Mouse (Mus musculus) embryonic facial prominence, embryonic 14.5 days (tissue): ENCODE results near the gene Foxo4. TPM values are rescaled to one million over a fixed set of nuclear protein-coding genes. Genes with fewer than 3 reads are reported as not detected.
A peak's percentile ranks its signal among the peaks of the same experiment; 100 is the strongest.

Experiments
- ATAC-seq: fragments of 200-750 bp; cut with Nextera tagmentation; 2 replicates; pipeline ENCODE4 v1.8.0; 2017; ENCODE audit warnings: low read depth, moderate number of reproducible peaks, moderate TSS enrichment
- DNase-seq: peaks from one replicate; pipeline ENCODE4 v3.0.0-alpha.2; 2015; ENCODE audit warnings: low spot score
- H3K27ac ChIP-seq: fragments of 300-500 bp; sonication (generic); replicated peaks from 2 replicates; pipeline ENCODE4 v1.5.1; 2014; ENCODE audit warnings: low read depth, mild to moderate bottlenecking, low read length, moderate library complexity
- H3K27me3 ChIP-seq: fragments of 300-500 bp; sonication (generic); replicated peaks from 2 replicates; pipeline ENCODE4 v1.6.1; 2014; ENCODE audit warnings: low read length; ENCODE audit not compliant: control insufficient read depth, insufficient read depth
- H3K36me3 ChIP-seq: fragments of 300-500 bp; sonication (generic); 2 replicates; pipeline ENCODE4 v1.6.1; 2014; ENCODE audit warnings: low read length, mixed read lengths; ENCODE audit not compliant: control insufficient read depth, insufficient read depth
- H3K4me1 ChIP-seq: fragments of 300-500 bp; sonication (generic); 2 replicates; pipeline ENCODE4 v1.6.1; 2014; ENCODE audit warnings: antibody characterized with exemption, low read length; ENCODE audit not compliant: control insufficient read depth, insufficient read depth
- H3K4me2 ChIP-seq: fragments of 300-500 bp; sonication (generic); 2 replicates; pipeline ENCODE4 v1.6.1; 2014; ENCODE audit warnings: low read depth, mild to moderate bottlenecking, low read length, moderate library complexity, mixed read lengths
- H3K4me3 ChIP-seq: fragments of 300-500 bp; sonication (generic); 2 replicates; pipeline ENCODE4 v1.5.1; 2014; ENCODE audit warnings: low read depth, mild to moderate bottlenecking, low read length
- H3K9ac ChIP-seq: fragments of 300-500 bp; sonication (generic); 2 replicates; pipeline ENCODE4 v1.6.1; 2014; ENCODE audit warnings: low read depth, mild to moderate bottlenecking, low read length, moderate library complexity, mixed read lengths
- H3K9me3 ChIP-seq: fragments of 300-500 bp; sonication (generic); 2 replicates; pipeline ENCODE4 v1.6.1; 2016; ENCODE audit warnings: low read length; ENCODE audit not compliant: control insufficient read depth
- WGBS: fragments of 180-500 bp; shearing (Covaris S2); extraction: QIAGEN DNeasy Blood & Tissue Kit; methylation state at CpG from one replicate; pipeline ENCODE4 v1.1.7; 2014; 5-methylcytosine and 5-hydroxymethylcytosine counted together
- polyA plus RNA-seq: library from polyadenylated mRNA; unstranded; fragments of >200 nt; fragmentation: Nextera tagmentation; extraction: Ambion mirVana; gene quantifications from 2 replicates; pipeline ENCODE4 v1.2.1, GENCODE M21; 2014

Gene Foxo4
- polyA plus RNA-seq, 1 experiment from 2014 or later, result 4.6 TPM

DNA sequence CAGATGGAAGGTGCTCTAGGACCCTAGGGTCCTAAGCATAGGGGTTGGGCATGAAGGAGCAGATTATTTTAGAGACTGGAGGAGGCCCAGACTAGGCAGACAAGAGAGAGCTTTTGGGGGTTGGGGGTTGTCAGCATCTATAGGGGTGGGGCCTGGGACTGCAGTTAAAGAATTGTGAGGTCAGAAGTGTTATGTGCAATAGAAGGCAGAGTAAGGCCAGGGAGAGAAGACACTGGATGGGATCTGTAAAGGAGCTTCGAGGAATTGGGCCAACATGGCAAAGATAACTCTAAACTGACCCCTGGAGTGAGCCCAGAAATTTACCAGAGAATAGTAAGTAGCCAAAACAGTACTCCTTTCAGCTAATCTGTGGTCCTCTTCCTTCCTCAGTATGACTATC is 9.6 kb downstream of the Foxo4 start, which contains the start of gene Gm614:
Gene Gm614 (minus strand): TSS at position 101 of the 400 bp plus-strand sequence.
- no peak within 1 kb of the TSS for H3K9ac ChIP-seq
- H3K4me1 ChIP-seq, result no peaks in the 10 kb centered on the region
- no peak within 1 kb of the TSS for H3K4me3 ChIP-seq
- no peak for DNase-seq
- 0 out of 2 replicates have a peak, but pooled peaks cover 3% of the 10 kb centered on the region for H3K27me3 ChIP-seq
- no peak within 1 kb of the TSS for H3K4me2 ChIP-seq
- H3K27ac ChIP-seq, result no peak within 1 kb of the TSS
- no peak for ATAC-seq
- H3K9me3 ChIP-seq, result no peaks in the 10 kb centered on the region
- WGBS, result 85% methylated on average over 1 of the region's 1 CpGs
- 0 out of 2 replicates have a peak, but pooled peaks cover under 1% of the 10 kb centered on the region for H3K36me3 ChIP-seq

DNA sequence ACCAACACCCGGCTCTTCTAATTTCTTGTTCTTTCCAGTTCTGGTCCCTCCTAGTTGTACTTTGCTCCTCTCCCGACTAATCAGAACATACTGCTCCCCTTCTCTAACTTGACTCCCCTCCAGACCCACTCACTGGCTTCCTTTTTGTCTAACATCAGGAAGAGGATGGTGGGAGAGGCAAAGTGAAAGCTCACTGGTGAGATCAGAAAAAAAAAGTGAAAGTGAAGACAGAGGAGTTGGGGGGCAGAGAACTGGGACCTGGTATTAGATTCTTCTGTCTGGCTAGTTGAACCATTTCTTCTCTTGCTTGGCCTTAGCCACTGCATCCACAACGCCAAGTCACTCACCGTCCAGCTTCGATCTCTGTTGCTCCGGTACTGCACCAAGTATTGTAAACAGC is 12.3 kb downstream of the Foxo4 start:
- H3K27me3 ChIP-seq, result 0 out of 2 replicates have a peak, but pooled peaks cover 7% of the 10 kb centered on the region
- 87% methylated on average over 6 of the region's 6 CpGs for WGBS
- no peak for ATAC-seq
- H3K4me2 ChIP-seq, result no peak overlapping the region
- H3K36me3 ChIP-seq, result no peaks in the 10 kb centered on the region
- no peak for DNase-seq
- no peaks in the 10 kb centered on the region for H3K4me1 ChIP-seq
- no peak overlapping the region for H3K9ac ChIP-seq
- no peak overlapping the region for H3K27ac ChIP-seq
- H3K9me3 ChIP-seq, result no peaks in the 10 kb centered on the region
- H3K4me3 ChIP-seq, result no peak overlapping the region

DNA sequence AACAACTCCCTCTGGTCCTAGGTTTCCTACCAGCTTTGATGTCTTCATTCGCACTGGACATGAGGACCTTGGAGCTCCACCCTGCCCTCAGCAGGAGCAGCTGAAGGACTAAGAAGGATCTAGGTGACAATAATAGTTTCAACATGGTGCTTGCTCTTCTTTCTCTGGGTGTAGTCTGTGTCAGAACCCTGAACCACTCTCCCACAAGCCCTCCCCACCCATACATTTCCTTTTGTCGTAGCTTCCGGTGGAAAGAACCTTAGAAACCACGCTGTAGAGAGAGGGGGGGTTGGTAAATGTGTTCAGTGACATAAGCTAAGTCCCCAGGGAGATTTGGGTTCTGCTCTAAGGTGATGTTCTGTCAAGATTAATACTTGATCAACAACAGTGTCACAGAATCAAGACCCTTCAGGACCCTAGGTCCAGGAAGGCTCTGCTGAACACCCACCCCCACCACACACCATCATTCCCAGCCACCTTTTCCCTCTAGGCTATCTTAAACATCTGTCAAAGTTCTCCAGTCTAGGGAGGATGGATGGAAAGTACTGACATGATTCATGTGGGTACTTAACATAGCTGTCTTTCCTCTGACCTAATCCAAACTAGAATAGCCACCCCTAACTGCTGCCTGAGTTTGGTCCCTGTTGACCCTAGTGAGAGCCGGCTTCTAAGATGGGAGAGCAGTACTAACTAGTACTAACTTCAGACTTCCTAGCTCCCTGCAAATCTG is 13.9 kb downstream of the Foxo4 start, which contains the start of gene Il2rg:
Gene Il2rg (minus strand): TSS at position 231 of the 730 bp plus-strand sequence.
- 57% methylated on average over 5 of the region's 5 CpGs for WGBS
- ATAC-seq, result no peak
- no peaks in the 10 kb centered on the region for H3K4me1 ChIP-seq
- DNase-seq, result no peak
- H3K9me3 ChIP-seq, result no peaks in the 10 kb centered on the region
- no peaks in the 10 kb centered on the region for H3K36me3 ChIP-seq
- H3K27ac ChIP-seq, result no peak within 1 kb of the TSS
- no peak within 1 kb of the TSS for H3K9ac ChIP-seq
- H3K4me3 ChIP-seq, result no peak within 1 kb of the TSS
- H3K27me3 ChIP-seq, result peaks cover 7% of the 10 kb centered on the region; the same call in 1 of the 2 replicates
- H3K4me2 ChIP-seq, result no peak within 1 kb of the TSS

DNA sequence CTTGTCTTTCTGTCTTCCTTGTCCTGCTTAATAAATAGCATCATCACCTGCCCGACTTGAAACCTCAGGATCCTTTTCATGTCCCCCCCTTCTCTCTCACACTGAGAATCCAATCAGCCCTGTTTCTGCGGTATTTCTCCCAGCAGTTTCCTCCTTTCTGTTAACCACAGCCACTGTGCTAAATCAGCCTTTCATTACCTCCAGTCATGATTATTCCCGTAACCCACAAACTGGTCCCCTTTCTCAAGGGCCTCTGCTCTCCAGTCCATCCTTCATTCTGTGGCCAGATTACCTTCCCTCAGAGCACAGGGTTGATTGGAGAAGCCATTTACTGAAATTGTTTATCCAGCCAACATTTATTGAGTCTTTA is 14.4 kb downstream of the Foxo4 start, which contains the start of gene Gm20489:
Gene Gm20489 (minus strand): TSS at position 269 of the 370 bp plus-strand sequence.
- 51% methylated on average over 3 of the region's 3 CpGs for WGBS
- ATAC-seq (no peak), DNase-seq (no peak)
- Histone ChIP-seq H3K36me3 (no peaks in the 10 kb centered on the region), H3K4me2 (no peak within 1 kb of the TSS), H3K9ac (no peak within 1 kb of the TSS), H3K27me3 (peaks cover 7% of the 10 kb centered on the region; the same call in 1 of the 2 replicates), H3K9me3 (no peaks in the 10 kb centered on the region), H3K4me1 (no peaks in the 10 kb centered on the region), H3K4me3 (no peak within 1 kb of the TSS), H3K27ac (no peak within 1 kb of the TSS)

DNA sequence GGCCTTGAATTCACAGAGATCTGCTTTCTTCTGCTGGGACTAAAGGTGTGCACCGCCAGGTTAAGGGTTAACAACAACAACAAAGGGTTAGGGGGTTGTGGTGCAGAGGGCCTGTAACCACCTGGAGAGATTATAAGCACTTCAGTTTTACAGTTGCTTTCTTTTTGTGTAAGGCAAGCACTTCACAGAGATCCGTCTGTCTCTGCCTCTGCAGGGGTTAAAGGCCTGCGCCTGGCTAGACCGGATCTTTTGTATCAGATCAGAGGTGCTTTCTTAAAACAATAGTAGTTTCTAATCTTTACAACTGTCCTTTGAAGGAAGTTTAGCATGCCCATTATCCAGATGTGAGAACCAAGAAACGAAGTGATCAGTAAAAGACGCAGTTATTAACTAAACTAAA is 19.1 kb downstream of the Foxo4 start:
- Histone ChIP-seq H3K27ac (peak overlapping the region; percentile 52; the same call in 1 of the 2 replicates), H3K4me2 (peak overlapping the region; percentile 57; the same call in 1 of the 2 replicates), H3K4me3 (peak overlapping the region; percentile 58), H3K36me3 (peaks cover 17% of the 10 kb centered on the region), H3K27me3 (peaks cover 6% of the 10 kb centered on the region; the same call in 1 of the 2 replicates), H3K9me3 (no peaks in the 10 kb centered on the region), H3K9ac (peak overlapping the region; percentile 76), H3K4me1 (no peaks in the 10 kb centered on the region)
- WGBS, result 25% methylated on average over 6 of the region's 6 CpGs
- ATAC-seq (no peak), DNase-seq (no peak)

DNA sequence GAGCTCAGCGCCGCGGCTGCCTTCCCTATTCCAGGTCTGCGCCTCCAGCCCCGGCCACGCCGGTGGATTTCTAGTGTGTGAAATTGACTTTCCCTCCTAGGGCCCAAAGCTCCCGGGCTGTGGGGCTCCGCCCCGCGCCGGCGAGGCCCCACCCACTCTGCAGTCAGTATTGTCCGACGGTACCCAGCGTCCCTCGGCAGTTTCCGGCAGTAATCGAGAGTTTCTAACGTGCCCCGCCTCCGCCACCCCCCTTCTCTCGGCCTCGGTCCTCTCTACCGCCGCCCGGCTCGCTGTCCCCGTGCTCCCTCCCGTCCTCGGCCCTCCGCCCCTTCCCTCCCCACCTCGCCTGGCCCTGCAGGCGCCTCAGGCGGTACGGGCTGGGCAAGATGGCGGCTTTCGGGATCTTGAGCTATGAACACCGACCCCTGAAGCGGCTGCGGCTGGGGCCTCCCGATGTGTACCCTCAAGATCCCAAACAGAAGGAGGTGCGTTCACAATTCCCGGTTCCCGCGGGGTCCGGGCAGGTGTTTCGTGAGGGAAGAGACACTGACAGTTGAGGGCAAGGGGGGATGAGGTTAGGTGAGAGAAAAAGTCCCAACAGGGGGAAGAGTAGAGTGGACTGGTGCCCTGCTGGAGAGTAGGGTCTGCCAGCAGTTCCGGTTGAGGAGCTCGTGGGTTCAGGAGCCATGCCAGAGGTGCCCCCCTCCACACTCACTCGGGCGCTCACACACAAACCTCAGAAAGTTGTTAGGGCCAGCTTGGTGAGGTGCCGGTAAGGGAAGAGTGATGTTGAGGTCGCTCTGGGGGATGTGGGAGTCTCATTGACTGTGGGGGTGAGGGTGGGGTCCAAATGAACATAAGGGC is 19.8 kb downstream of the Foxo4 start, which contains the start of gene Med12:
Gene Med12 (plus strand): TSS at position 156 of the 864 bp plus-strand sequence.
- ATAC-seq, result peak; percentile 98
- 16% methylated on average over 40 of the region's 54 CpGs for WGBS

DNA sequence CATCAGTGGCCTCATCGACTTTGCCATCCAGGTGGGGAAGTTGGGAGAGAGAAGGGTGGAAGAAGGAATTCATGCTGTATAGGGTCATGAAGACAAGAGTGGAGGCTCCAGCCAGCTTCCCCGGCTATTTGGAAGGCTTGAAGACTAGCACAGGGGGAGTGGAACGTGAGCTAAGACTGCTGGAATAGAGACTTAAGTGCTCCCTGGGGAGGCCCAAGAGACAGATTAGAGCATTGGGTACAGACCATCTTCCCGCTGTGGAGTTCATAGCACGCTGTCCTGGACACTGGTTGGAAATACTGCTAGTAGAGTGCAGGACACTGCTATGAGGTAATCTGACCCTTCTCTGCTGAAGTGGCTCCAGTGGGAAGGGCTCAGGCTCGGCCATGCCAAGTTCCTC is 28.5 kb downstream of the Foxo4 start:
- Histone ChIP-seq H3K4me3 (no peak overlapping the region), H3K4me2 (no peak overlapping the region), H3K27ac (no peak overlapping the region), H3K9ac (no peak overlapping the region), H3K36me3 (peaks cover 60% of the 10 kb centered on the region), H3K4me1 (no peaks in the 10 kb centered on the region), H3K27me3 (no peaks in the 10 kb centered on the region; the same call in 1 of the 2 replicates), H3K9me3 (no peaks in the 10 kb centered on the region)
- WGBS, result 69% methylated on average over 6 of the region's 6 CpGs
- no peak for DNase-seq
- ATAC-seq, result no peak

More for the DNA sequence above, 19.8 kb downstream of the Foxo4 start, which contains the start of gene Med12:
- DNase-seq, result peak; percentile 95
- H3K27ac ChIP-seq, result peak within 1 kb of the TSS; percentile 61
- peaks cover 24% of the 10 kb centered on the region for H3K36me3 ChIP-seq
- peak within 1 kb of the TSS; percentile 57 for H3K4me2 ChIP-seq
- H3K9me3 ChIP-seq, result no peaks in the 10 kb centered on the region
- H3K4me3 ChIP-seq, result peak within 1 kb of the TSS; percentile 58
- H3K27me3 ChIP-seq, result peaks cover 6% of the 10 kb centered on the region; the same call in 1 of the 2 replicates
- H3K9ac ChIP-seq, result peak within 1 kb of the TSS; percentile 76
- H3K4me1 ChIP-seq, result no peaks in the 10 kb centered on the region

DNA sequence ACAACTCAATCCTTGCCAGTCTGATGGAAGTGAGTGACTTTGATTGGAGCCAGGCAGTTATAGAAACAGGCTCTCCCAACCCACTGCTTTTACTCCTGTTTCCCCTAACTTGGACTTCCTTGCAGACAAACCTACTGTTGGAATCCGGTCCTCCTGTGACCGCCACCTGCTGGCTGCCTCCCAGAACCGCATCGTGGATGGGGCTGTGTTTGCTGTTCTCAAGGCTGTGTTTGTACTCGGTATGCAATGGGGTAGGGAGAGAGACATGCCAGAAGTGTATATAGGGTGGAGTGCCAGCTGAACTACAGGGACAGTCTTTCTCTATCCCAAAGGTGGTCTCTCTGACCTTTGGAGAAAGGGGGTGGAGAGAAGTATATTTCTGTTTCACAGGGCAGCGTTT is 31.2 kb downstream of the Foxo4 start:
- no peak overlapping the region for H3K4me2 ChIP-seq
- DNase-seq, result peak; percentile 44
- H3K4me3 ChIP-seq, result no peak overlapping the region
- H3K27ac ChIP-seq, result no peak overlapping the region
- H3K9ac ChIP-seq, result no peak overlapping the region
- H3K9me3 ChIP-seq, result no peaks in the 10 kb centered on the region
- ATAC-seq, result no peak; the same call in 1 of the 2 replicates
- 29% methylated on average over 6 of the region's 6 CpGs for whole genome bisulfite sequencing
- no peaks in the 10 kb centered on the region for H3K4me1 ChIP-seq
- H3K36me3 ChIP-seq, result peaks cover 65% of the 10 kb centered on the region
- H3K27me3 ChIP-seq, result peaks cover 2% of the 10 kb centered on the region
